Mouse (Mus musculus): Measurements from ENCODE around the gene Elf2.

Gene Elf2

DNA sequence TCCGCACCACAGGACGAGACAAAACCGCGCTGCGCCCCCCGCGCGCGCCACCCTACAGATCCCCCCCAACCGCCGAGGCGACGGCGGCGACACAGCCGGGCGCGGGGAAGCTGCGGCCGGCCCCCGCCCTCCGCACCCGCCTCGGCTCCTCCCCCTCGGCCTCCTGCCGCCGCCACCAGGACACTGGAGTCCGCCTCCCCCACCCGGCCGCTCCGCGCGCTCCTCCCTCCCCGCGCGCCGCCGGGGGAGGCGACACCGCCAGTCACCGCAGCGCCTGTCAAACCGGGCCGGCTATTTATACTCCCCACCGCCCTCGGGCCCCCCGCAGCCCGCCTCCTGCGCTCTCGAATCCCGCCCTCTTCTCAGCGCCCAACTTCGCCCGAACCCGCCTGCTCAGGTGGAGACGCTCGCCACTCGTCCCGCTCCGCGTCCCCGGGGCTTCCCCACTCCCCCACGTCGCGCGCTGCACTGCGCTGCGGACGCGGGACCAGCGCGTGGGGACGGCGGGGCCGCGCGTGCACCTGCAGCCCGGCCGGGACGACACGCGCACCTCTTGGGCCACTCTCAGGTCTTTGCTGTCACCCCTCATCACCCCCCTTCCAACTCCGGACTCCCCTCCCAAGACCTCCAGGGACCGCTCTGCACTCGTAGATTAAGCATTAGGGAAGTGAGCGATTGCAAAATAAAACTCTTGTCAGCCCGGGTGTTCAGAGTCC, at the start of gene Elf2:
Gene Elf2 (minus strand): TSS at position 112 of the 716 bp plus-strand sequence.
- DNase-seq (ENCODE audit: low read depth, low spot score), result peak; percentile 93

DNA sequence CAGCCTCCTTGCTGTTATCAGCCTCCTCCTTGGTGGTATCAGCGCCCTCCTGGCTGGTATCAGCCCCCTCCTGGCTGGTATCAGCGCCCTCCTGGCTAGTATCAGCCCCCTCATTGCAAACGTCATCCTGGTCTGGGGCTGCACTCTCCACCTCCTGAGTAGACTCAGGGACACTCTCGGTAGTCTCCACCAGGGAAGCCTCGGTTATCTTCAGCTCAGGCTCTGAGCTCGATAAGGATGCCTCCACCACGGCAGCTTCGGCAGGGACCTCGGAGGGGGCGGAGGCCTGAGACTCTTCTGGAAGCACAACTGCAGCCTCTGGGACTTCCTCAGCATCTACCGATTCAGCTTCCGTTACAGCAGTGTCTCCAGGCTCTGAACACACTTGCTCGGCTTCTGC, 48.4 kb upstream of the Elf2 start:
- no peak for DNase-seq (ENCODE audit: low read depth, low spot score)

- DNase-seq (ENCODE audit: low read depth, low spot score), result peak; percentile 63
These were observed 47.5 kb upstream of the Elf2 start for GRCm38 (mm10) chr3:51387868-51388381.

GRCm38 (mm10) chr3:51387134-51387451, 46.6 kb upstream of the Elf2 start:
- no peak for DNase-seq (ENCODE audit: low read depth, low spot score)

DNA sequence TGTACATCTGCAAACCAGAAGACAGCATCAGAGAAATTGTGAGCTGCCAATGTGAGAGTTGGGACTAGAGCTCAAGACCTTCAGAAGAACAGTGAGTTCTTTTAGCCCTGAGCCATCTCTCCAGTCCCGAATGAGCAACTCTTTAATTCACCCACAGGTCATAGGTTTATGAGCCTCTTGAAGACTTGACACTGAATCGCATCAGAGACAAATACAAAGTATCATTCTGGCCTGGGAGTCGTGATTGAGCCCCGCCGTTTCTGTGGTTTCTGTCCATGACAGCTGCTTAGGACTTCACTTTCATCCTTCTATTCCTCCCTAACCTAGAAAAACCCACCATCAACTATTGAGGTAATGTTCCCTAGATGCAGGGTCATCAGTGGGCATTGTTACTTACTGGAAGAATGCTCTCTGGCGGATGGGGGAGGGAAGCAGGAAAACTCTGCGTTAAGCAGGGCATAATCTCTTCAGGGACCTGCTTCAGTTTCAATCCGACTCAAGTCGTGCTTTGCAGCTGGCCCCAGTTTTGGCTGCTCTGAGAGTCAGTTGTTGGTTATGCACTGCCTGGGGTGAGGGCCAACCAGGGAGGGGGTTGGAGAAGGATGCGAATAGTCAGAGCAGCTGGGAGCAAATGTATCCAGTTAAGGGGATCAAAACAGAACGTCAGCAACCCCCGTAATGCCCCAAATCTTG, 46.1 kb upstream of the Elf2 start:
- no peak for DNase-seq (ENCODE audit: low read depth, low spot score)

- DNase-seq (ENCODE audit: low read depth, low spot score), result peak; percentile 63
These were observed 42.9 kb upstream of the Elf2 start for GRCm38 (mm10) chr3:51383409-51383808.

GRCm38 (mm10) chr3:51380660-51381014, 40.2 kb upstream of the Elf2 start:
- no peak for DNase-seq (ENCODE audit: low read depth, low spot score)

GRCm38 (mm10) chr3:51379786-51380659, 39.6 kb upstream of the Elf2 start:
- no peak for DNase-seq (ENCODE audit: low read depth, low spot score)

DNA sequence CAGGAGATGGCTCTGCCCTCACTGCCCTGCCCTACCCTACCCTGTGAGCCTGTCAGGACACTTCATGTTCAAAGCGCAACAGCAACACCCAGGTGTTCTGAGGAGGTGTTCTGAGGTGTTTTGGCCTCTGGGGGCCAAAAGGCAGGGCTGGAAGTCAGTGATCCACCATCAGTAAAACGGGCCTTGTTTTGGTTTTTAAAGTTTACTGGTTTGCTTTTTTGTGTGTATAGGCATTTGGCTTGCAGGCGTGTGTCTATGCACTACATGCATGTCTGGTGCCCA, 38.1 kb upstream of the Elf2 start:
- DNase-seq (ENCODE audit: low read depth, low spot score), result no peak

DNA sequence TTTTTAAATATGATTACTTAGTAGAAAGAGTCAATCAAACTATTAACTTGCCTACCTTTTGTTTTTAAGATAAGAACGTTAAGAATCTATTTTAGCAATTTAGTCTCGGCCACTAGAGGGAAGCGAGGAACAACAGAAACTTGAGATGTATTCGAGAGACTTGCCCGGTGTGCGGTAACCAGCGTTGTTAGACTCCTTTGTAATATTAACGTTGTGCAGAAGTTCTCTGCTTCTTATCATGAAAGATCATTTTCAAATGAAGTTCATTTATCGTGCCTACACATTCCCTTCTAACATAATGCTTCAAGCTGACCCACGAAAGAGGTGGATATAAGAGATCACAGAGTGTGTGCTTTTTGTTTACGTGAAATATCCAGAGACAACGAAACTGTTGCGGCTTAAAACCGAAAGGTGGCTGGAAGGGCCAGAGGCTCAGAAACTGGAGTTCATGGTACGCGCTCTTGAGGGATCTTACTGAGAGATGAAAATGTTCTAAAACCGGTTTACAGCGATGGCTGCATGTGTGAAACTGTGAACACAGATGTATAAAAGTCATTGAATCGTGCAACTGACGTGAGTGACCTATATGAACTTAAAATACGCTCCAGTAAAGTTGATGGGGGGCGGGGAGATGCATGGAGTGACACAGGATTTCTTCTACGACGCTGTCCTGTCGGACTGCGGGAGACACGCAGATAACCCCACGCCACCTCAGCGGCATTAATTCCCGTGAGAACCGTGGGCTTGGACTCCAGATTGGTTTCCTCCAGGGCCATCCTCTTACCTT, 37.6 kb upstream of the Elf2 start:
- peak; percentile 68 for DNase-seq (ENCODE audit: low read depth, low spot score)

GRCm38 (mm10) chr3:51375307-51376265, 35.1 kb upstream of the Elf2 start:
- DNase-seq (ENCODE audit: low read depth, low spot score), result peak; percentile 52

DNA sequence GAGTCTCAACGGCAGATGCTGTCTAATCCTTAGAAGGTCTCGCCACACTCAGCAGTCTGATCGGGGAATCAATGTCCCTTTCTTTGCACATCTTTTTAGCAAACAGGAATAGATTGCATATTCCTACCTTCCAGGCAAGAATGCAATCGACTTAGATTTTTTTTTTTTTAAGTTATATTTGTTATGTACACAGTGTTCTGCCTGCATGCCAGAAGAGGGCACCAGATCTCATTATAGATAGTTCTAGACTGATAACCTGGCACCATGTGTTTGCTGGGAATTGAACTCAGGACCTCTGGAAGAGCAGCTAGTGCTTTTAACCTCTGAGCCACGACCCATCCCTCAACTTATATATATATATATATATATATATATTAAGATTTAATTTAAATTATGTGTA, 33.1 kb upstream of the Elf2 start:
- DNase-seq (ENCODE audit: low read depth, low spot score), result no peak

- no peak for DNase-seq (ENCODE audit: low read depth, low spot score)
These were observed 32.4 kb upstream of the Elf2 start for GRCm38 (mm10) chr3:51372883-51373282.

DNA sequence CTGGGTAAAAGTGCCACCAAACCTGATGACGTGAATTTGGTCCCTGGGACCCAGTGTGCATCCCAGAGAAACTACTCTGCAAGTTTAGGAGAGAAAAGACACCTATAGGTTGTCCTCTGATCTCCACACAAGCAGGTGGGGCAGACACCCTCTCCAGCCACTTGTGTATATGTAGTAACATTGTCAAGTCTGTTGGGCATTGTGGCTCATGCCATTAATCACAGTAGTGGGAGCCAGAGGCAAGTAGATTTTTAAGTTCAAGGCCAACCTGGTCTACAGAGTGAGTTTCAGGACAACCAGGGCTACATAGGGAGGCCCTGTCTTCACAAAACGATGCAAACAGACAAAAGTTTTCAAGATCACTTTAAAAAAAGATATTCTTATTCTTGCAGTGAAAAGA, 31.4 kb upstream of the Elf2 start:
- no peak for DNase-seq (ENCODE audit: low read depth, low spot score)

DNA sequence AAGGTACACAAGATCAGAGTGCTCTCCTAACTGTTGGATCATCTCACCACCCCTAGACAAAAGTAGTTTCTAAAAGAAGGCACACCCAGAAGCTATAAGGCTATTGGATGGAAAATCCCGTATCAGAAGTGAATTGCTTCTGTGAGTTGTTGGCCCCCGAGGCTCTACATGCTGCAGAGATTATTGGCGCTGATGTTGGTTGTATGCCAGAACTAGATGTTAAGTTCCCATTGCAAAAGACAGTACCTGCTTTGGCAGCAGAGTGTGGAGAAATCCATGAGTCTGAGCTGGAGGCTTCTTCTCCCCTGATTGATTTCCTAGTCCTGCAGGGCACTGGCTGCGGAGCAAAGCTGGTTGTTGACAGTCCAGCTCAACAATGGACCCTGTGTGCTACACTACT, 27.5 kb upstream of the Elf2 start:
- DNase-seq (ENCODE audit: low read depth, low spot score), result no peak

DNA sequence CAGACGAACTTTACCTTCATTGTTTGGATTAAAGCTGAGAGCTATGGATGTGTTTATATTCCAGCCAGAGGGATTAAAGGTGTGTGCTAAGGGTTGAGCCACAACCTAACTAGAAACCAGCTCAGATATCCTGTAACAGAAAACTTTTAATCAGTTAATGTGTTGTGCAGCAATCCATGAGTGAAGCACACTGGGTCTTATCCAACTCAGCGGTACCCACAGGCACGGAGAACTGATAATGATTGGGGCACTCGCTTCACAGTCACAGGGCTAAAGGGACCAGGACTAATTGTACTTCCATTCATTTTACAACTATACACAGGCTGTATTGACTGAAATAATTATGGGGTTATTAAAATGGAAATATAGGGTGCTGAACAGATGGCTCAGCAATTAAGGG, 26.5 kb upstream of the Elf2 start:
- no peak for DNase-seq (ENCODE audit: low read depth, low spot score)

DNA sequence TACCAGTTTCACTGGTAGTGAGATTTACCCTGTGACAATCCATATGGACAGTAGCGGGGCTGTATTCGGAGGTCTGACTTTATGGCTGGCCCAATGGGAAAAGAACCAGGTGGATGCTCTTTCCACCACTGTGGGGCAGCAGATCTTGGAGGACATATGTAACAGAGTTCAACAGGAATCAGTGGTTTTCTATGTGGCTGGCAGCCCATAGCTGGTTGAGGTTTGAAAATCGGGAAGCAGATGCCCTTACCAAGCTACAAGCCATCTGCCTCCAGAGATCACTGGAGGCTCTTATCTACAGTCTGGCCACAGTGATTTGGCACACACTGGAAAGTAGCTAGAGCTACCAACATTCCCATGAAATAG, 25.0 kb upstream of the Elf2 start:
- DNase-seq (ENCODE audit: low read depth, low spot score), result no peak

- peak; percentile 97 for DNase-seq (ENCODE audit: low read depth, low spot score)
These were observed 24.4 kb upstream of the Elf2 start for GRCm38 (mm10) chr3:51364703-51365516.

DNA sequence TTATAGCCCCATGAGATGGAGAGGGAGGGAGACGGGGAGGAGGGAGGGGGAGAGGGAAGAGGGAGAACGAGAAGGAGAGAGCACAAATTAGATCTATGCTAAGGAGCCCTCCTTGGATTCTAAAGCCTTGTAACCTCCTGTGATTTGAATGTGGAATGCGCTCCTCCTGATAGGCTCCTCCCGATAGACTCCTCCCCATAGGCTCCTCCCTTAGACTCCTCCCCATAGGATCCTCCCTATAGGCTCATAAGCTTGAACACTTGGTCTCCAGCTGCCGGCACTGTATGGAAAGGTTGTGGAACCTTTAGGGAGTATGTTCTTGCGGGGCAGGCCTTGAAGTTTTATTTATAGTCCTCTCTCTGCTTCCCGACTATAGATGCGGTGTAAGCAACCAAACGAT, 20.6 kb upstream of the Elf2 start:
- peak; percentile 44 for DNase-seq (ENCODE audit: low read depth, low spot score)

Data from brain, adult 2 months (tissue).